Mouse (Mus musculus) naive thymus-derived CD4-positive, alpha-beta T cell, adult 2 months (primary cell): ENCODE results near the gene Defa35.
"Not testable (repeated sequence)": the region's sequence is repeated elsewhere in the genome, so short reads cannot be mapped to it uniquely, and the experiment has no call there.

ENCODE experiments used
- DNase-seq: peaks from one replicate; pipeline ENCODE4 v3.0.0-alpha.2; 2011; ENCODE audit warnings: low read depth

Gene Defa35

GRCm38 (mm10) chr8:21064738-21065137 is at the start of gene Defa35:
Gene Defa35 (plus strand): TSS chr8:21065038.
- not testable (repeated sequence) for DNase-seq

DNA sequence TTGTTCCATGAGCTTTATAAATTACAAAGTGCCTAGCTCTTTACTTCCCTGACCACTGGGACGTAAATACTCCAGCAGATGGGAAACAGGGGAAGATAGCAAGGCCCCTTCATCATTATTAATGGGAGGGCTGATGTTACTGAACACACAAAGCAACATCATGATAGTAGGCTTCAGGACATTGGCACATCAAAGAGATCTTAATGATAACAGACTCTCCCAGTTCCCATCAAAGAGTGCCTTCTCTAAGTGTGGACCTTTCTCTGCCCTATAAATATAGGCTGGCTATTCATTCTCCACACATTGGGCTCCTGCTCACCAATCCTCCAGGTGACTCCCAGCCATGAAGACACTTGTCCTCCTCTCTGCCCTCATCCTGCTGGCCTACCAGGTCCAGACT is 39.6 kb upstream of the Defa35 start, which contains the start of gene Defa21:
Defa21 (plus strand) TSS at position 301 of the 400 bp plus-strand sequence.
- not testable (repeated sequence) for DNase-seq

DNA sequence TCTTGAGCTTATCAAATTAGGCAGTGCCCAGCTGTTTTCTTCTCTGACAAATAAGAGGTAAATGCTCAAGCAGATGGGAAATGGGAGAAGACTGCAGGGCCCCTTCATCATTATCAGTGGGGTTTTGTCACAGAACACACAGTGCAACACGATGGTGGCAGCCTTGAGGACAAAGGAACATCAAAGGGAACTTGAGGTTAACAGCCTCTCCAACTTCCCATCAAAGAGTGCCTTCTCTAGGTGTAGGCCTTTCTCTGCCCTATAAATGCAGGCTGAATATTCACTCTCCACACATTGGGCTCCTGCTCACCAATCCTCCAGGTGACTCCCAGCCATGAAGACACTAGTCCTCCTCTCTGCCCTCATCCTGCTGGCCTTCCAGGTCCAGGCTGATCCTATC is 10.1 kb upstream of the Defa35 start, which contains the start of gene Defa23:
Defa23 (plus strand) TSS at position 301 of the 400 bp plus-strand sequence.
- not testable (repeated sequence) for DNase-seq

DNA sequence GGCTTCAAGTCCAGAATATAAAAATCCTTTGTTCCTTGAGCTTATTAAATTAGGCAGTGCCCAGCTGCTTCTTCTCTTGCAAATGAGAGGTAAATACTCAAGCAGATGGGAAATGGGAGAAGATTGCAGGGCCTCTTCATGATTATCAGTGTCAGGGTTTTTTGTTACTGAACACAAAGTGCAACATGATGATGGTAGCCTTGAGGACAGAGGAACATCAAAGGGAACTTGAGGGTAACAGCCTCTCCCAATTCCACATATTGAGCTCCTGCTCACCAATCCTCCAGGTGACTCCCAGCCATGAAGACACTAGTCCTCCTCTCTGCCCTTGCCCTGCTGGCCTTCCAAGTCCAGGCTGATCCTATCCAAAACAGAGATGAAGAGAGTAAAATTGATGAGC is 19.3 kb downstream of the Defa35 start, which contains the start of gene Defa25:
Defa25 (plus strand) TSS at position 301 of the 400 bp plus-strand sequence.
- not testable (repeated sequence) for DNase-seq

DNA sequence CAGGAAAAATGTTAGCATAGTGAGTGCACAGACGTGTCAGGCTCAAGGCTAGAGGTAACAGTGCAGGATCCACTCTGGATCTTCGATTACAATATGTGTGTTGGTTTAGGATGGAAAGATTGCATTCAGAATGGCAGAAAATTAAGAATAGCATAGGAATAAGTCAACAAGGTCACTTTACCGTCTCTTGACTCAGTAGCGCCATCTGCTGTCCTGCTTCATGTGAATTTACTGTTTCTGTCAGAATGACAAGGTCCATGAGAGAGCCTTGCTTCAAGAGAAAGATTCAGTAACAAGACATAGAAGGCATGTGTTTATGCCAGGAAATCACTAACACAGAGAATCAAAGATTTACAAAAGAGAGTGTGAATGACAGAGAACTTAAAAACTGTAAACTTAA is 28.3 kb downstream of the Defa35 start:
- no peak for DNase-seq

DNA sequence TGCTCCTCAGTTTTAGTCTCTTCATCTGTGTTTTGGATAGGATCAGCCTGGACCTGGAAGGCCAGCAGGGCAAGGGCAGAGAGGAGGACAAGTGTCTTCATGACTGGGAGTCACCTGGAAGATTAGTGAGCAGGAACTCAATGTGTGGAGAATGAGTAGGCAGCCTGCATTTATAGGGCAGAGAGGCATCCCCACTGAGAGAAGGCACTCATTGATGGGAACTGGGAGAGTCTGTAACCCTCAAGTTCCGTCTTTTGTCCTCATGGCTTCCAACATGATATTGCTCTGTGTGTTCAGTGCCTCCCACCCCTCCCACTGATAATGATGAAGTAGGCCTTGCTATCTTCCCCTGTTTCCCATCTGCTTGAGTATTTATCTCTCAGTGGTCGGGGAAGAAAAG is 31.1 kb downstream of the Defa35 start, which contains the start of gene Gm14851:
Gm14851 (minus strand) TSS at position 101 of the 400 bp plus-strand sequence.
- not testable (repeated sequence) for DNase-seq
